Mouse (Mus musculus) myocyte (in vitro differentiated cells): Measurements from ENCODE around the gene Olfr551. TPM values are rescaled to one million over a fixed set of nuclear protein-coding genes. Genes with fewer than 3 reads are reported as not detected.

Source experiments
- H3K27me3 ChIP-seq: one replicate; pipeline ENCODE4 v1.6.1; 2011; ENCODE audit not compliant: control insufficient read depth, insufficient read depth, insufficient read length
- H3K36me3 ChIP-seq: one replicate; pipeline ENCODE4 v1.6.1; 2011; ENCODE audit not compliant: control insufficient read depth, insufficient read depth
- H3K4me2 ChIP-seq: one replicate; pipeline ENCODE4 v1.6.1; 2011; ENCODE audit warnings: low read depth, control low read depth
- H3K4me3 ChIP-seq: one replicate; pipeline ENCODE4 v1.5.1; 2011; ENCODE audit warnings: mild to moderate bottlenecking, control low read depth, moderate library complexity
- H3K79me2 ChIP-seq: one replicate; pipeline ENCODE4 v1.6.1; 2011; ENCODE audit not compliant: control insufficient read depth, insufficient read depth
- H3ac ChIP-seq: one replicate; pipeline ENCODE4 v1.6.1; 2011; ENCODE audit not compliant: control insufficient read depth, insufficient read length
- CEBPB ChIP-seq: IDR thresholded peaks from 2 replicates; pipeline ENCODE4 v1.6.1; 2011; ENCODE audit warnings: mild to moderate bottlenecking, moderate library complexity; ENCODE audit not compliant: poor library complexity, insufficient read depth, severe bottlenecking
- E2F4 ChIP-seq: IDR thresholded peaks from one replicate; pipeline ENCODE4 v1.6.1; 2011; ENCODE audit warnings: mild to moderate bottlenecking, control low read depth, moderate library complexity; ENCODE audit not compliant: insufficient read depth
- MAX ChIP-seq: IDR thresholded peaks from one replicate; pipeline ENCODE4 v1.6.1; 2011; ENCODE audit warnings: low read depth, mild to moderate bottlenecking, control low read depth
- MYOD1 ChIP-seq, 3 experiments: IDR thresholded peaks; one replicate each; pipeline ENCODE4 v1.6.1; 2011; ENCODE audit warnings: control low read depth in 2 of 3, low read depth in 2 of 3, mild to moderate bottlenecking in 2 of 3, moderate library complexity in 1 of 3; ENCODE audit not compliant: insufficient read length in 2 of 3, control insufficient read depth in 1 of 3
- MYOG ChIP-seq, 3 experiments: IDR thresholded peaks; one replicate each; pipeline ENCODE4 v1.6.1; 2011; ENCODE audit warnings: control low read depth in 2 of 3, low read depth in 2 of 3, mild to moderate bottlenecking in 2 of 3; ENCODE audit not compliant: insufficient read length in 2 of 3, control insufficient read depth in 1 of 3, insufficient read depth in 1 of 3
- POLR2A ChIP-seq: IDR thresholded peaks from one replicate; pipeline ENCODE4 v1.6.1; 2011; ENCODE audit warnings: low read depth, mild to moderate bottlenecking, control low read depth, moderate library complexity; ENCODE audit not compliant: insufficient read length
- POLR2AphosphoS2 ChIP-seq: IDR thresholded peaks from one replicate; pipeline ENCODE4 v1.6.1; 2011; ENCODE audit warnings: low read depth, control low read depth; ENCODE audit not compliant: insufficient read length
- REST ChIP-seq: IDR thresholded peaks from one replicate; pipeline ENCODE4 v1.6.1; 2011; ENCODE audit warnings: mild to moderate bottlenecking, control low read depth, moderate library complexity; ENCODE audit not compliant: insufficient read depth, insufficient read length
- SRF ChIP-seq: IDR thresholded peaks from one replicate; pipeline ENCODE4 v1.6.1; 2011; ENCODE audit warnings: low read depth; ENCODE audit not compliant: control insufficient read depth, insufficient read length
- TCF12 ChIP-seq: IDR thresholded peaks from one replicate; pipeline ENCODE4 v1.6.1; 2011; ENCODE audit warnings: mild to moderate bottlenecking, control low read depth; ENCODE audit not compliant: poor library complexity, insufficient read depth, severe bottlenecking
- TCF3 ChIP-seq: IDR thresholded peaks from one replicate; pipeline ENCODE4 v1.6.1; 2011; ENCODE audit warnings: low read depth, control low read depth; ENCODE audit not compliant: insufficient read length
- USF1 ChIP-seq: IDR thresholded peaks from one replicate; pipeline ENCODE4 v1.6.1; 2011; ENCODE audit warnings: low read depth, mild to moderate bottlenecking, control low read depth, moderate library complexity
- polyA plus RNA-seq: library from polyadenylated mRNA; unstranded; fragments of >200 nt; fragmentation: generic; extraction: Trizol; gene quantifications from one replicate; pipeline ENCODE4 v1.2.1, GENCODE M21; 2012; ENCODE audit warnings: missing spikeins

Gene Olfr551
- polyA plus RNA-seq, 1 experiment, result not detected

GRCm38 (mm10) chr7:102566219-102566618 is 25.5 kb downstream of the Olfr551 start:
- Histone ChIP-seq H3K36me3 (no peaks in the 10 kb centered on the region), H3ac (no peak overlapping the region), H3K27me3 (no peaks in the 10 kb centered on the region), H3K79me2 (no peaks in the 10 kb centered on the region), H3K4me2 (no peak overlapping the region), H3K4me3 (no peak overlapping the region)
- TF ChIP-seq REST (no peak), E2F4 (no peak), POLR2A (no peak), CEBPB (no peak), USF1 (no peak), POLR2AphosphoS2 (no peak), MYOG (IDR thresholded peaks at IDR 0.05; ENCODE audit: control insufficient read depth in 1 of 3, insufficient read depth in 1 of 3, insufficient read length in 2 of 3, low read depth in 2 of 3) (no peak), SRF (no peak), MAX (no peak), TCF3 (no peak), TCF12 (no peak), MYOD1 (IDR thresholded peaks at IDR 0.05; ENCODE audit: control insufficient read depth in 1 of 3, insufficient read length in 2 of 3, low read depth in 2 of 3) (no peak)

- no peaks in the 10 kb centered on the region for H3K36me3 ChIP-seq
- H3K27me3 ChIP-seq, result no peaks in the 10 kb centered on the region
- peak within 1 kb of the TSS; percentile 26 for H3K4me3 ChIP-seq
- H3K79me2 ChIP-seq, result no peaks in the 10 kb centered on the region
- no peak within 1 kb of the TSS for H3ac ChIP-seq
- TF ChIP-seq REST (no peak), TCF12 (no peak), CEBPB (no peak), POLR2A (no peak), MAX (no peak), MYOG (IDR thresholded peaks at IDR 0.05; ENCODE audit: control insufficient read depth in 1 of 3, insufficient read depth in 1 of 3, insufficient read length in 2 of 3, low read depth in 2 of 3) (no peak), MYOD1 (IDR thresholded peaks at IDR 0.05; ENCODE audit: control insufficient read depth in 1 of 3, insufficient read length in 2 of 3, low read depth in 2 of 3) (no peak), USF1 (no peak), SRF (no peak), E2F4 (no peak)
- H3K4me2 ChIP-seq, result peak within 1 kb of the TSS; percentile 90
Measured at GRCm38 (mm10) chr7:102564999-102565997, 26.4 kb downstream of the Olfr551 start, which contains the start of gene Trim21. TSS of gene Trim21 (minus strand) at chr7:102565486.

GRCm38 (mm10) chr7:102553279-102553678 is 38.4 kb downstream of the Olfr551 start:
- TF ChIP-seq USF1 (no peak), REST (no peak), CEBPB (no peak), MYOD1 (IDR thresholded peaks at IDR 0.05; ENCODE audit: control insufficient read depth in 1 of 3, insufficient read length in 2 of 3, low read depth in 2 of 3) (no peak), POLR2AphosphoS2 (no peak), MYOG (IDR thresholded peaks at IDR 0.05; ENCODE audit: control insufficient read depth in 1 of 3, insufficient read depth in 1 of 3, insufficient read length in 2 of 3, low read depth in 2 of 3) (no peak), TCF12 (no peak), SRF (no peak), MAX (no peak), TCF3 (no peak), POLR2A (no peak)
- no peak overlapping the region for H3ac ChIP-seq
- H3K79me2 ChIP-seq, result no peaks in the 10 kb centered on the region
- no peaks in the 10 kb centered on the region for H3K36me3 ChIP-seq
- no peaks in the 10 kb centered on the region for H3K27me3 ChIP-seq
- H3K4me3 ChIP-seq, result no peak overlapping the region
- H3K4me2 ChIP-seq, result no peak overlapping the region

GRCm38 (mm10) chr7:102549570-102549969 is 42.1 kb downstream of the Olfr551 start, which contains the start of gene Olfr549:
TSS of gene Olfr549 (plus strand) at chr7:102549870.
- no peak within 1 kb of the TSS for H3K4me2 ChIP-seq
- no peaks in the 10 kb centered on the region for H3K36me3 ChIP-seq
- H3K79me2 ChIP-seq, result no peaks in the 10 kb centered on the region
- TF ChIP-seq USF1 (no peak), SRF (no peak), REST (no peak), CEBPB (no peak), MYOD1 (IDR thresholded peaks at IDR 0.05; ENCODE audit: control insufficient read depth in 1 of 3, insufficient read length in 2 of 3, low read depth in 2 of 3) (no peak), MYOG (IDR thresholded peaks at IDR 0.05; ENCODE audit: control insufficient read depth in 1 of 3, insufficient read depth in 1 of 3, insufficient read length in 2 of 3, low read depth in 2 of 3) (no peak), POLR2A (no peak), TCF3 (no peak), TCF12 (no peak), POLR2AphosphoS2 (no peak), E2F4 (no peak), MAX (no peak)
- no peak within 1 kb of the TSS for H3ac ChIP-seq
- no peaks in the 10 kb centered on the region for H3K27me3 ChIP-seq
- H3K4me3 ChIP-seq, result no peak within 1 kb of the TSS
